Comparison of ENCODE assay signal across 9 mouse cellular contexts in the genomic region with DNA sequence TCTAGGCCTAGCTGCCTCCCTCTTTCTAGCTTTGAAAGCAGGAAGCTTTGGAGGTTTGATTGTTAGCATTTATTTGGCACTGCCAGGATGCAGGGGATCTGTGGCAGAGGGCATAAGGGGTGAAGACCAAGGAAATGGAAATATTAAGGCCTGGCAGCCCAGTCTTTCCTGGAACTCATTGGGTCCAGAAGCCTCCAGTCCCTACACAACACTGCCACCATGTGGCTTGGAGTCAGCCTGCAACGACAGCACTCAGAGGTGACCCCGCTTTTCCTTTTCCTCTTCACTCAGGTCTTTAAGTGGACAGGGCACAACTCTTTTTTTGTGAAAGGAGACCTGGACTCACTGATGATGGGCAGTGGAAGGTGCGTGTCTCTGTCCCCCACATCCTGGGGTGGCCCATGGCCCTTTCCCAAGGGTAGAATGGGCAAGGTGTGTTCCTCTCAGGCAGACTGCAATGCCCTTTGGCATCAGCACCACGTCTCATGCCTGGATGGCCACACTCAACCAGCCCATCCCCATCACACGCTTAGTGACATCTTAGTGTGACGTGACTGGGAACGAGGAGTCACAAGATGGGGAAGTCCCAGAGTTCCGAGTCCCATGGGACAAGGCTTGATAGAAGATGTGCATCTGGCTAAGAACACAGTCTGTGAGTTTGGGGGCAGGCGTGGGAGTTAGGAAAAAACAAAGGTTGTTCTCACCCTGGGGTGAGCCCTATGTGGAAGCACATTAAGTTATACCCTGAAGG. TPM values are rescaled to one million over a fixed set of nuclear protein-coding genes. Genes with fewer than 3 reads are reported as not detected.
A peak's percentile ranks its signal among the peaks of the same experiment; 100 is the strongest.
DNase-seq lines count a peak whose midpoint lies in the region; ATAC-seq and TF ChIP-seq lines count a peak whose summit lies in the region.
"Had no signal": no experiment of that assay in that cellular context is flagged by ENCODE, and none has a peak within 500 bp of the region (broad histone marks: within the 10 kb centered on the region; RNA-seq: fewer than 3 reads in every experiment).

No protein-coding gene starts in this region.

- H3K36me3 ChIP-seq in hindbrain, embryonic 15.5 days = no peaks in the 10 kb centered on the region
- peaks cover 12% of the 10 kb centered on the region for H3K36me3 ChIP-seq in limb, embryonic 14.5 days (ENCODE audit: control insufficient read depth, insufficient read depth, low read length)

- H3K27me3 ChIP-seq in hindbrain, embryonic 15.5 days = no peaks in the 10 kb centered on the region
- H3K27me3 ChIP-seq in limb, embryonic 14.5 days (ENCODE audit: control insufficient read depth, insufficient read depth, low read length) = no peaks in the 10 kb centered on the region

- peaks cover 15% of the 10 kb centered on the region for H3K4me1 ChIP-seq in hindbrain, embryonic 15.5 days (replicated peaks)
- H3K4me1 ChIP-seq in limb, embryonic 14.5 days (ENCODE audit: control insufficient read depth, insufficient read depth, low read length) = peaks cover 5% of the 10 kb centered on the region; the same call in 1 of the 2 replicates

- no peak overlapping the region for H3K4me3 ChIP-seq in hindbrain, embryonic 15.5 days
- H3K4me3 ChIP-seq in limb, embryonic 14.5 days (replicated peaks; ENCODE audit: low read length) = no peak overlapping the region
- H3K4me3 ChIP-seq: erythroblast, embryonic 14.5 days had no signal

- no peak overlapping the region for H3K4me2 ChIP-seq in hindbrain, embryonic 15.5 days
- H3K4me2 ChIP-seq in limb, embryonic 14.5 days (replicated peaks; ENCODE audit: low read depth, low read length, severe bottlenecking) = no peak overlapping the region

- no peak for TF ChIP-seq POLR2A in limb, embryonic 14.5 days (IDR thresholded peaks at IDR 0.05; ENCODE audit: borderline replicate concordance, extremely low read depth, insufficient read depth, insufficient read length)

- peak; percentile 73; the same call in 1 of the 2 replicates for ATAC-seq in hindbrain, embryonic 15.5 days (ENCODE audit: low FRiP score, low read depth)
- ATAC-seq in limb, embryonic 14.5 days (ENCODE audit: low FRiP score, low read depth) = peak; percentile 67; the same call in 1 of the 2 replicates

- no peak overlapping the region for H3K27ac ChIP-seq in hindbrain, embryonic 15.5 days (replicated peaks)
- no peak overlapping the region for H3K27ac ChIP-seq in limb, embryonic 14.5 days (replicated peaks; ENCODE audit: low read depth, low read length)

- no peaks in the 10 kb centered on the region for H3K9me3 ChIP-seq in hindbrain, embryonic 15.5 days
- no peaks in the 10 kb centered on the region for H3K9me3 ChIP-seq in limb, embryonic 14.5 days (ENCODE audit: control insufficient read depth, low read length)

- WGBS in hindbrain, embryonic 15.5 days = 64% methylated on average over 9 of the region's 9 CpGs
- 66% methylated on average over 9 of the region's 9 CpGs for WGBS in limb, embryonic 14.5 days

- H3K9ac ChIP-seq in hindbrain, embryonic 15.5 days = no peak overlapping the region
- H3K9ac ChIP-seq in limb, embryonic 14.5 days (ENCODE audit: low read depth, low read length, severe bottlenecking) = no peak overlapping the region

- DNase-seq in urinary bladder, postnatal 25 days (ENCODE audit: low spot score) = peak; percentile 63
- DNase-seq in urinary bladder, adult 2 months (ENCODE audit: low spot score) = no peak
- peak; percentile 72 for DNase-seq in cerebellum, adult 11-12 months
- DNase-seq in forelimb bud, embryonic 11.5 days (ENCODE audit: low read depth, low spot score) = peak; percentile 62
- DNase-seq in limb, embryonic 14.5 days (ENCODE audit: low spot score) = peak; percentile 63
- DNase-seq in naive thymus-derived CD4-positive, alpha-beta T cell, adult 2 months (ENCODE audit: low read depth) = peak; percentile 35
- DNase-seq in thymus, postnatal 25 days = peak; percentile 54

RNA-seq across cellular contexts. Expression of a gene that starts 8.3 kb away (rescaled TPM):
- 0.19 TPM in 1 of 2 replicates, not detected in the other for polyA plus RNA-seq in urinary bladder, adult 2 months (2012; rRNA removed)
- not detected in 2 replicates for polyA plus RNA-seq in hindbrain, embryonic 15.5 days (2015; fragmentation: Nextera tagmentation; extraction: Ambion mirVana)
- not detected in 2 replicates for polyA plus RNA-seq in limb, embryonic 14.5 days (2012; rRNA removed)
- not detected in 2 replicates for polyA plus RNA-seq in limb, embryonic 14.5 days (2014; fragmentation: Nextera tagmentation; extraction: Ambion mirVana)
- polyA plus RNA-seq: erythroblast, embryonic 14.5 days had no signal

RNA-seq across cellular contexts. Expression of a gene that starts 16.1 kb away (rescaled TPM):
- polyA plus RNA-seq in urinary bladder, adult 2 months (2012; rRNA removed) = 3.0 and 7.1 TPM in 2 replicates
- polyA plus RNA-seq in hindbrain, embryonic 15.5 days (2015; fragmentation: Nextera tagmentation; extraction: Ambion mirVana) = 5.2 and 6.3 TPM in 2 replicates
- polyA plus RNA-seq in limb, embryonic 14.5 days (2012; rRNA removed) = 14.2 and 22.8 TPM in 2 replicates
- polyA plus RNA-seq in limb, embryonic 14.5 days (2014; fragmentation: Nextera tagmentation; extraction: Ambion mirVana) = 5.5 and 7.9 TPM in 2 replicates

RNA-seq across cellular contexts. Expression of a gene that starts 39.9 kb away (rescaled TPM):
- 57.2 and 77.9 TPM in 2 replicates for polyA plus RNA-seq in urinary bladder, adult 2 months (2012; rRNA removed)
- polyA plus RNA-seq in hindbrain, embryonic 15.5 days (2015; fragmentation: Nextera tagmentation; extraction: Ambion mirVana) = 9.7 and 12.3 TPM in 2 replicates
- polyA plus RNA-seq in limb, embryonic 14.5 days (2012; rRNA removed) = 33.6 and 34.4 TPM in 2 replicates
- 24.3 and 28.5 TPM in 2 replicates for polyA plus RNA-seq in limb, embryonic 14.5 days (2014; fragmentation: Nextera tagmentation; extraction: Ambion mirVana)
